Mouse (Mus musculus) embryonic fibroblast, embryonic 13.5 days (primary cell): Measurements from ENCODE around the gene Upk1a.

Experiments
- CTCF ChIP-seq: IDR thresholded peaks from 2 replicates; pipeline ENCODE4 v1.5.1; 2011; ENCODE audit warnings: mild to moderate bottlenecking, control low read depth, low read length, moderate library complexity, borderline replicate concordance; ENCODE audit not compliant: insufficient read depth
- POLR2A ChIP-seq: IDR thresholded peaks from 2 replicates; pipeline ENCODE4 v1.6.1; 2011; ENCODE audit warnings: low read depth, mild to moderate bottlenecking, control low read depth, low read length, moderate library complexity

- 0 out of 2 replicates have a peak, but pooled peaks have one; percentile 27 for TF ChIP-seq CTCF
- TF ChIP-seq POLR2A = no peak
These were observed 6.6 kb upstream of the Upk1a start for GRCm38 (mm10) chr7:30619202-30619601.
